Mouse (Mus musculus): Measurements from ENCODE around the gene Olfr481. TPM values are rescaled to one million over a fixed set of nuclear protein-coding genes. Genes with fewer than 3 reads are reported as not detected.

Olfr481 gene
- polyA plus RNA-seq, 1 experiment from 2014 or later, result not detected

Other genes with a start within 250 kb of the Olfr481 start
- gene Olfr470, start 232.4 kb upstream of the Olfr481 start, polyA plus RNA-seq (2014; fragmentation: Nextera tagmentation; extraction: Ambion mirVana), result not detected in 2 replicates
- gene Olfr472, start 182.0 kb upstream of the Olfr481 start, polyA plus RNA-seq (2014; fragmentation: Nextera tagmentation; extraction: Ambion mirVana), result not detected in 2 replicates
- gene Olfr473, start 149.4 kb upstream of the Olfr481 start, polyA plus RNA-seq (2014; fragmentation: Nextera tagmentation; extraction: Ambion mirVana), result not detected in 2 replicates
- not detected in 2 replicates for gene Olfr474, start 125.2 kb upstream of the Olfr481 start, polyA plus RNA-seq (2014; fragmentation: Nextera tagmentation; extraction: Ambion mirVana)
- not detected in 2 replicates for gene Olfr476, start 115.1 kb upstream of the Olfr481 start, polyA plus RNA-seq (2014; fragmentation: Nextera tagmentation; extraction: Ambion mirVana)
- not detected in 2 replicates for gene Olfr477, start 93.2 kb upstream of the Olfr481 start, polyA plus RNA-seq (2014; fragmentation: Nextera tagmentation; extraction: Ambion mirVana)
- gene Olfr478, start 45.9 kb upstream of the Olfr481 start, polyA plus RNA-seq (2014; fragmentation: Nextera tagmentation; extraction: Ambion mirVana), result not detected in 2 replicates
- not detected in 2 replicates for gene Olfr479, start 29.2 kb upstream of the Olfr481 start, polyA plus RNA-seq (2014; fragmentation: Nextera tagmentation; extraction: Ambion mirVana)
- not detected in 2 replicates for gene Olfr480, start 12.5 kb upstream of the Olfr481 start, polyA plus RNA-seq (2014; fragmentation: Nextera tagmentation; extraction: Ambion mirVana)
- gene Olfr482, start 17.7 kb downstream of the Olfr481 start, polyA plus RNA-seq (2014; fragmentation: Nextera tagmentation; extraction: Ambion mirVana), result not detected in 2 replicates
- gene Olfr483, start 21.0 kb downstream of the Olfr481 start, polyA plus RNA-seq (2014; fragmentation: Nextera tagmentation; extraction: Ambion mirVana), result not detected in 2 replicates
- gene Olfr484, start 47.6 kb downstream of the Olfr481 start, polyA plus RNA-seq (2014; fragmentation: Nextera tagmentation; extraction: Ambion mirVana), result not detected in 2 replicates
- not detected in 2 replicates for gene Olfr485, start 80.0 kb downstream of the Olfr481 start, polyA plus RNA-seq (2014; fragmentation: Nextera tagmentation; extraction: Ambion mirVana)
- not detected in 2 replicates for gene Olfr486, start 92.9 kb downstream of the Olfr481 start, polyA plus RNA-seq (2014; fragmentation: Nextera tagmentation; extraction: Ambion mirVana)
- gene Olfr487, start 134.8 kb downstream of the Olfr481 start, polyA plus RNA-seq (2014; fragmentation: Nextera tagmentation; extraction: Ambion mirVana), result not detected in 2 replicates
- gene Olfr488, start 178.5 kb downstream of the Olfr481 start, polyA plus RNA-seq (2014; fragmentation: Nextera tagmentation; extraction: Ambion mirVana), result not detected in 2 replicates
- gene Olfr490, start 209.1 kb downstream of the Olfr481 start, polyA plus RNA-seq (2014; fragmentation: Nextera tagmentation; extraction: Ambion mirVana), result not detected in 2 replicates
- gene Olfr491, start 233.6 kb downstream of the Olfr481 start, polyA plus RNA-seq (2014; fragmentation: Nextera tagmentation; extraction: Ambion mirVana), result not detected in 2 replicates
- gene Olfr492, start 243.8 kb downstream of the Olfr481 start, polyA plus RNA-seq (2014; fragmentation: Nextera tagmentation; extraction: Ambion mirVana), result not detected in 2 replicates

All from forebrain, embryonic 11.5 days (tissue).